Comparison of ENCODE assay signal across 15 mouse cellular contexts in genomic region chr5:44654403-44654802, GRCm38 (mm10).
DNase-seq lines count a peak whose midpoint lies in the region; ATAC-seq and TF ChIP-seq lines count a peak whose summit lies in the region.
"Had no signal": no experiment of that assay in that cellular context is flagged by ENCODE, and none has a peak within 500 bp of the region (broad histone marks: within the 10 kb centered on the region; RNA-seq: fewer than 3 reads in every experiment).

No protein-coding gene starts in this region.

- peak overlapping the region; percentile 7; the same call in 1 of the 2 replicates for H3K27ac ChIP-seq in gastrocnemius, adult 2 months
- no peak overlapping the region for H3K27ac ChIP-seq in embryonic facial prominence, embryonic 14.5 days (replicated peaks; ENCODE audit: low read depth, low read length)
- H3K27ac ChIP-seq in hindbrain, embryonic 13.5 days = peak overlapping the region; percentile 55
- peak overlapping the region; percentile 63 for H3K27ac ChIP-seq in midbrain, embryonic 16.5 days (ENCODE audit: low read length)
- no peak overlapping the region for H3K27ac ChIP-seq in left cerebral cortex, adult 2 months
- H3K27ac ChIP-seq: liver, embryonic 13.5 days had no signal

- H3K9me3 ChIP-seq in embryonic facial prominence, embryonic 14.5 days (ENCODE audit: control insufficient read depth, low read length) = no peaks in the 10 kb centered on the region
- no peaks in the 10 kb centered on the region for H3K9me3 ChIP-seq in hindbrain, embryonic 13.5 days
- H3K9me3 ChIP-seq in midbrain, embryonic 16.5 days (replicated peaks; ENCODE audit: control insufficient read depth, low read length, poor library complexity, severe bottlenecking) = no peaks in the 10 kb centered on the region
- H3K9me3 ChIP-seq: liver, embryonic 13.5 days had no signal

- TF ChIP-seq CTCF in gastrocnemius, adult 2 months (IDR thresholded peaks at IDR 0.05) = no peak
- TF ChIP-seq CTCF in left cerebral cortex, adult 2 months (IDR thresholded peaks at IDR 0.05) = no peak

- no peak for DNase-seq in gastrocnemius, adult 2 months
- no peak for DNase-seq in gastrocnemius, postnatal 10 days
- DNase-seq in embryonic facial prominence, embryonic 14.5 days (ENCODE audit: low spot score) = no peak
- DNase-seq in frontal cortex, postnatal 10 days (ENCODE audit: low spot score in 2 of 2) = no peak
- DNase-seq in left cerebral cortex, adult 2 months (ENCODE audit: extremely low spot score in 1 of 2, low spot score in 2 of 2) = no peak
- DNase-seq: cerebellum, adult 9-11 months; heart, postnatal 10 days; liver, embryonic 13.5 days; lung, postnatal 14 days; right cerebral cortex, adult 18-20 months; thymus, postnatal 14 days had no signal

- no peak for ATAC-seq in embryonic facial prominence, embryonic 14.5 days (ENCODE audit: low read depth)
- peak; percentile 49; the same call in 1 of the 2 replicates for ATAC-seq in hindbrain, embryonic 13.5 days (ENCODE audit: low FRiP score)
- ATAC-seq in midbrain, embryonic 16.5 days = peak; percentile 83
- no peak for ATAC-seq in inflammation-experienced regulatory T-cells, adult 6 months

- intact Hi-C loops in gastrocnemius, adult 2 months (cut with DNase I) = no loop called here
- intact Hi-C loops in left cerebral cortex, adult 2 months (cut with DNase I) = loop anchor here (10.0 kb wide), 1 partner anchor 350 kb away; no protein-coding TSS in a partner anchor

- no peaks in the 10 kb centered on the region for H3K36me3 ChIP-seq in embryonic facial prominence, embryonic 14.5 days (ENCODE audit: control insufficient read depth, insufficient read depth, low read length)
- H3K36me3 ChIP-seq in hindbrain, embryonic 13.5 days = no peaks in the 10 kb centered on the region
- H3K36me3 ChIP-seq in midbrain, embryonic 16.5 days (ENCODE audit: control insufficient read depth, insufficient read depth, low read length) = no peaks in the 10 kb centered on the region
- H3K36me3 ChIP-seq: liver, embryonic 13.5 days had no signal

- peaks cover 4% of the 10 kb centered on the region; the same call in 1 of the 2 replicates for H3K4me1 ChIP-seq in embryonic facial prominence, embryonic 14.5 days (ENCODE audit: control insufficient read depth, insufficient read depth, low read length)
- H3K4me1 ChIP-seq in hindbrain, embryonic 13.5 days (replicated peaks) = peaks cover 9% of the 10 kb centered on the region
- peaks cover 18% of the 10 kb centered on the region for H3K4me1 ChIP-seq in midbrain, embryonic 16.5 days (ENCODE audit: control insufficient read depth, insufficient read depth, low read length)
- H3K4me1 ChIP-seq: liver, embryonic 13.5 days had no signal

- WGBS in embryonic facial prominence, embryonic 14.5 days = 26% methylated on average over 9 of the region's 9 CpGs
- 14% methylated on average over 9 of the region's 9 CpGs for WGBS in hindbrain, embryonic 13.5 days
- 6% methylated on average over 9 of the region's 9 CpGs for WGBS in midbrain, embryonic 16.5 days

- 0 out of 2 replicates have a peak overlapping the region, but pooled peaks have one; percentile 15 for H3K4me2 ChIP-seq in embryonic facial prominence, embryonic 14.5 days (ENCODE audit: low read depth, low read length)
- H3K4me2 ChIP-seq in hindbrain, embryonic 13.5 days = peak overlapping the region; percentile 19; the same call in 1 of the 2 replicates
- H3K4me2 ChIP-seq in midbrain, embryonic 16.5 days (ENCODE audit: low read length) = peak overlapping the region; percentile 25
- H3K4me2 ChIP-seq: liver, embryonic 13.5 days had no signal

- H3K27me3 ChIP-seq in embryonic facial prominence, embryonic 14.5 days (replicated peaks; ENCODE audit: control insufficient read depth, insufficient read depth, low read length) = no peaks in the 10 kb centered on the region
- H3K27me3 ChIP-seq in hindbrain, embryonic 13.5 days = no peaks in the 10 kb centered on the region
- H3K27me3 ChIP-seq in midbrain, embryonic 16.5 days (ENCODE audit: control insufficient read depth, insufficient read depth, low read depth, low read length) = no peaks in the 10 kb centered on the region
- H3K27me3 ChIP-seq: liver, embryonic 13.5 days had no signal

- peak overlapping the region; percentile 25; the same call in 1 of the 2 replicates for H3K4me3 ChIP-seq in gastrocnemius, adult 2 months
- no peak overlapping the region for H3K4me3 ChIP-seq in embryonic facial prominence, embryonic 14.5 days (ENCODE audit: low read depth, low read length)
- H3K4me3 ChIP-seq in hindbrain, embryonic 13.5 days = no peak overlapping the region
- H3K4me3 ChIP-seq in midbrain, embryonic 16.5 days (ENCODE audit: low read depth, low read length) = no peak overlapping the region
- no peak overlapping the region for H3K4me3 ChIP-seq in left cerebral cortex, adult 2 months
- H3K4me3 ChIP-seq: erythroblast, embryonic 14.5 days; liver, embryonic 13.5 days had no signal

- H3K9ac ChIP-seq in embryonic facial prominence, embryonic 14.5 days (ENCODE audit: low read depth, low read length) = no peak overlapping the region
- no peak overlapping the region for H3K9ac ChIP-seq in hindbrain, embryonic 13.5 days
- no peak overlapping the region; the same call in 1 of the 2 replicates for H3K9ac ChIP-seq in midbrain, embryonic 16.5 days (ENCODE audit: low read depth, low read length)
- H3K9ac ChIP-seq: liver, embryonic 13.5 days had no signal

Comparison
In these comparisons a context has a peak if more than half of its experiments do, and no peak if none do; other contexts are left out.
1. H3K27ac ChIP-seq: peak in gastrocnemius, adult 2 months (single experiment), hindbrain, embryonic 13.5 days (single experiment) and midbrain, embryonic 16.5 days (single experiment); none in embryonic facial prominence, embryonic 14.5 days (single experiment) and left cerebral cortex, adult 2 months (single experiment).
2. ATAC-seq: peak in hindbrain, embryonic 13.5 days (single experiment) and midbrain, embryonic 16.5 days (single experiment); none in embryonic facial prominence, embryonic 14.5 days (single experiment) and inflammation-experienced regulatory T-cells, adult 6 months (single experiment).
3. Peak in every context shown above with its lines, with median percentiles within 50 percentile points of each other: H3K4me2 ChIP-seq.